Mouse (Mus musculus): ENCODE measurements around the gene Gpalpp1.

DNA sequence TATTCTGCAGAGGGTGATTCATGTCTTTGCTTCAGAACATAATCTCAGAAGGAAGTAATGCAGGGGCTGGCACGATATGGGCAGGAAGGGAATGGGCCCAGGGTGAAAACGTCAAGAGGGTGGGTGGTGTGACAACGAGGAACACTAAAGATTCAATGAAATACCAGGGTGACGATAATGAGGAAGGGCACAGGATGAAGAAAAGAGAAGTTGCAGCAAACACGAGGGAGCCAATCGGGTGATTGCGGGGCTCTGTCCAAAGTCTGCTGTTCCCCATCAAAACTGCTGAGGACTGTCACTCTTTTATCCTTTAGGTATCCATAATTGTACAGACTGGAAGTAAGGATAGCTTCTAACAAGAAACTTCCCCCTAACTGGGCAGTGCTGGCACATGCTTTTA, 13.3 kb downstream of the Gpalpp1 start:
- TF ChIP-seq EP300 (IDR thresholded peaks at IDR 0.05; ENCODE audit: insufficient read depth, low read depth, low read length) (no peak), CTCF (IDR thresholded peaks at IDR 0.05; ENCODE audit: low read depth, low read length) (no peak), POLR2A (IDR thresholded peaks at IDR 0.05; ENCODE audit: insufficient read depth, low read length) (no peak)
